Mouse (Mus musculus): Measurements from ENCODE around the gene Timp3.
A peak's percentile ranks its signal among the peaks of the same experiment; 100 is the strongest.
"Not testable (repeated sequence)": the region's sequence is repeated elsewhere in the genome, so short reads cannot be mapped to it uniquely, and the experiment has no call there.

Timp3 gene

DNA sequence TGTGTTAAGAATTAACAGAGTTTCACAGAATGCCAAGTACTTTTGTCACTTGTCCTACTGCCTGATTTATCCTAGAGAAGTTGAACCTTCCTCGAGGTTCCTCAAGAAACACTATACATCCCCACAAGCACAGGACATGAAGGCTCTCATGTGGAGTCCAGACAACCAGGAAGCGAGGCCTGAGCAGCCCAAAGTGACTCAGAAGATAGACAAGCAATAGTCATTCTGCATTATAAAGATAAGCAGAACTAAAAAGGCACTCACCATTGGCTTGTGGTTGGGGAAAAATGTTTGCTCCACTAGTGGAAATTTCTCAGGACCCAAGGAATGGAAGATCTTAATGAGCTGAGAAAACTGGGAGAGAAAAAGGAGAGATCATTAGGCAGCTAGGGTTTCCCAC lies 51.1 kb downstream of the Timp3 start:
- no peak for DNase-seq (ENCODE audit: low spot score in 2 of 2)

DNA sequence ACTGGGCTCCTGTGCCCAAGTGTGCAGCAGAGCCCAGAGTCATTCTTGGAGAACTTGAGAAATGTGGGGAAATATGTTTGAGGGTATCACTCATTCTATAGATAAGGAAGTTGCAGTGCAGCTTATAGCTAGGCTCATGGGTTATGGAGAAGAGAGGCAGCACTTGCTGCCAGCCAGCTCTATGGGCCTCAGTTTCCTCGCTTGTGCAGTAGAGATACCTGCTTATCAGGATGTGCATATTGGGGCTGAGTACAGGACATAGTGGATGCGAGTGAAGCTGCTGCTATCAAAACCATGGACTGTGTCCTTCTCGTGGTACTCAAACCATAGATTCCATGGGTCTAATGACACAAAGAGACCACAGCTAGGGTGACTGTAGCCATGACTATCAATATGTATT lies 52.3 kb downstream of the Timp3 start:
- DNase-seq (ENCODE audit: low spot score in 2 of 2) = no peak

DNA sequence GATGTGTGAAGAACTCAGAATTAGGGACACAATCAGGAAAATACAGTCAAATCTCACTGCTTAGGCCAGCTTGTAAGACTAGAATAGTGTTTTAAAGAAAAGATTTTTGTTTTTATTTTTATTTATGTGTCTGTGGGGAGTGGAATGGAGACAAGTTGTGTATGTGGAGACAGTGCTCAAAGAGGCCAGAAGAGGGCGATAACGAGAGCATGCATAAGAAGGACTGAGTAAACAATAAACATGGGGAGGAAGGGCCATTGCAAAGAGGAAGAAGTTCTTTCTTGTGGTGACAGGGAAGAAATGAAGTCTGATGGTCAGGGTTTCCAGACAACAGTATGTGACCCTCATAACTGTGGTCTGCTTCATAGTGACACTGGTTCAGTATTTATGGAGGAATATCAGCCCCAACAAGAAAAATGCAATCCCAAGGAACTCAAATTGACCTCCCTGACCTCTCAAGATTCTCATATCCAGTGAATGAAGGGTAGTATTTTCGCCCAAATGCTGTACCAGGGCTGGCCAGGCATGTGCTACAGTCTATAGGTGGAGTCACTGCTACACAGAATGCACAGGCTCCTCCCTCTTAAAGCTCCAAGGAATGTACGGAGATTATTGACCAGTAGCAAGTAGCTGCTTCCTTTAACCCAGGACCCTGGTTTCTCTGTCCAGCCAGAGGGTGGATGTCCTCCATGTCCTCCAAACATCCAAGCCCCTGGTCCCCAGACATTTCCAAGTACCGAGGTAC lies 56.8 kb downstream of the Timp3 start:
- DNase-seq (ENCODE audit: low spot score in 2 of 2) = peak in 1 of 2 experiments; percentile 11

DNA sequence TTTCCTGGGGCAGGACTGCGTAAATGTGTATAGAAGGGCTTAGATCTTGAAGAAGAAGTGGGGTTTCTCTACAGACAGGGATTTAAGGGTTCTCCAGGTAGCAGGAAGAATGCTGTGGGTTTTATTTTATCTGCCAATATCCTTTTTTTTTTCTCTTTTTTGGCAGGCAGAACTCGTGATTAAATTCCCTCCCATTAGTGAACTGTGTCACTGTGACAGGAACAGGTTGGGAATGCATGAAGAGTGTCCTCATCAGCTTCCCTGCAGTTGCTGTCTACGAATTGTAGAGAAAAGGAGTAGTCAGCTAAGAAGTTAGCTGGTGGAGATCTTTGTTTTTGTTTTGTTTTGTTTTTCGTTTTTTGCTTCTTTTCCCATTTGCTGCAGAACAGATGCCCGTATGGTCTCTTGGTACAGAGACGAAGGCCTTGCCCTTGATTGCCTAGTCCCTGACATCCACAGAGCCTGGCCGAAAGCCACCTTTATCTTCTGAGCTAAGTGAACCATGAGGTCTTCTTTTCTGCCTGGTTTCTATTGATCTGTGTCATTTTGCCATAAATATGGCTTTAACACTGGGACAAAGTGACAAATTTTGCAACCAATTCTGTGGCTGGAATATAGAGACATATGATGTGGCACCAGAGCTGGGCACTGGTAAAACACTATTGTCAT lies 58.3 kb downstream of the Timp3 start:
- DNase-seq (ENCODE audit: low spot score in 2 of 2) = no peak

DNA sequence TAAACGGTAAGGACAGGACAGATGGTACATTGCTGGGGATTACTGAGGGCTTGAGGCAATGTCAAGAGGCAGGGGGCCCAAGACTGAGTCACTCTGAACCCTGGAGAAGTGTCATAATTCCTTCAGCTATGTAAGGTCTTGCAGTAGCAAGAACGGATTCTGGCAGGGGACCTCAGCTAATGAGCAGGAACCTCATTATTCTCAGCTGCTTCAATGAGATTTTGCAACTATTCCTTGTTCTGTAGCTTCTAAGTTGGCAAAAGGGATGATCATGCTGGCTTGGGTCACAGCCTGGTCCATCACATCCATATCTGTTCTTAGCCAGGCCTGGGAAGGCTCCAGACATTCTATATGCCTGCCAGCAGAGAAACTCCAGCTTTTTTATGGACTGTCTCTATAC lies 59.0 kb downstream of the Timp3 start:
- DNase-seq (ENCODE audit: low spot score in 2 of 2) = no peak

DNA sequence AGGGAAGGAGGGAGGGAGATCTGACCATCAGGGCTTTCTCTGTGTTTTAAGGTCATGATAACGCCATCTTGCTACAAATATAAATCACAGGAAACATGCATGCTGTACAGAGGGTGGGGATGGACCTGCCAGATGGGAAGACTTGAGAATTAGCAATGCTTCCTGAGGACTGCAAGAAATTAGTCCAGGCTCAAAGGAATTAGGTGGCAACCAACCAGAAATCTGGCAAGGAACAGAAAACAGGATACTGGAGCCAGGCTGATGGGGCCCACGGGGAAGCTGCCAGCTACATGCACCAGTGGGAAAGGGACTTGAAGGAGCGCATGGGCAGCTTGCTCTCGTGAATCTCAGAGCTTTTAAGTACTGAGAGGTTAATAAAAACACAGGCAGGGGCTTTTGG lies 59.5 kb downstream of the Timp3 start:
- no peak for DNase-seq (ENCODE audit: low spot score in 2 of 2)

DNA sequence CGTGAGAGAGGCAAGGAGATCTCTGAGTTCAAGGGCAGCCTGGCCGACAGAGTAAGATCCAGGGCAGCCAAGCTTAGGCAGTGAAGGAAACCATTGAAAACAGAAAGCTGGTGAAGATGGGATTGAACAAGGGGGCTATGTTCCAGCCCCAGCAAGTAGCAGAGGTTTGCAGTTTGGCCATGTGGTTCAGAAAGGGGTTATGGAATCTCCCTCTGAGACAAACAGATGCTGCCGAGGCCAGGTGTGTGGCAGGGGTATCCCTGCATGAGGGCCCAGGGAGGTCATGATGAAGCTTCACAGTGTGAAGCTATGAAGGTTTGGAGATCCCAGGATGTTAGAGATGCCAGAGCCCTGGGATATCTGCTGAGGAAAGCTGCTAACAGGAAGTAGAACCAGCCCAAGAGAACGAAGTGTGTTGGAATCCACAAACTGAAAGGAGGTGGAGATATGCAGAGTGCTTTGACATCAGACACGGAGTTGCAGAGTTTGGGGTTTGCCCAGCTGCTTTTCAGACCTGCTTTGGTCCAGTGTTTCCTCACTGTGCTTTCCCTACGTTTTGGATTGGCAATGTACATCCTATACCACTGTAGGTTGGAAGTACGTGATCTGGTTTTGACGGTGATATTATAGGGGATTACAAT lies 63.6 kb downstream of the Timp3 start:
- no peak for DNase-seq (ENCODE audit: low spot score in 2 of 2)

DNA sequence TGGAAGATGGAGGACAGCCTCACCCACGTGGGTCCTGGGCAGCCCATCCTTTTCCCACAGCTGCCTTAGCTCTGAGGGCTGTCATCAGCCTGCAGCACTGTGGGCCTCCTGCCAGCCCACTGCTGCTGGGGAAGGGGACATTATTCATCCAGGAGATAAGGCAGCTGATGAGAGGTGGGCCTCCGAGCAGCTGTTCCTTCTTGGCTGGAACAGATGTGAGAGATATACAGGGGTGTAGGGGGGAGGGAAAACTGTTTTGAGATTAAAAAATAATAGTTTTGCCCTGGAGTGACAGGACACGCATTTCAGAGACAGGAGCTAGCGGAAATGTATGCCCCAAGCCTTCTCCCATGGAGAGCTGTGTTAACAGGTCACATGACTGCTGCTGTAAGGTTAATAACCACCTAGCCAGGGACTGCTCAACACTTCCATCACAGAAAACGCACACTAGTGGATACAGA lies 65.5 kb downstream of the Timp3 start:
- no peak for DNase-seq (ENCODE audit: low spot score in 2 of 2)

DNA sequence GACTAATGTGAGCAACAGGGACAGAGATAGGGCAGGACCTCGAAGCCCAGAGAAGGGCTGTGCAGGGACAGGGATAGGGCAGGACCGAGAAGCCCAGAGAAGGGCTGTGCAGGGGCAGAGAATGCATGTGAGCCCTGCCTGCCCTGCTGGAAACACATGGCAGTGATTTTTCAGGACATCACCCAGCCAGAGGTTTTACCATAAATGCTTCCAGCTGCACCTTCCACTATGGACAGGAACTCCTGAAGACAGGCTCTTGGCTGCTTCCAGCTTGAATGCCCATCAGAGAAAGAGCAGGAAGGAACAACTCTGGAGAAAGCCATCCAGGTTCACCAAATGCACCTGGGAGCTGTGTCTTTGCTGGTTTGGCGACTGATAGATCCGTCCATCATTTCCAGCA lies 67.2 kb downstream of the Timp3 start:
- no peak for DNase-seq (ENCODE audit: low spot score in 2 of 2)

DNA sequence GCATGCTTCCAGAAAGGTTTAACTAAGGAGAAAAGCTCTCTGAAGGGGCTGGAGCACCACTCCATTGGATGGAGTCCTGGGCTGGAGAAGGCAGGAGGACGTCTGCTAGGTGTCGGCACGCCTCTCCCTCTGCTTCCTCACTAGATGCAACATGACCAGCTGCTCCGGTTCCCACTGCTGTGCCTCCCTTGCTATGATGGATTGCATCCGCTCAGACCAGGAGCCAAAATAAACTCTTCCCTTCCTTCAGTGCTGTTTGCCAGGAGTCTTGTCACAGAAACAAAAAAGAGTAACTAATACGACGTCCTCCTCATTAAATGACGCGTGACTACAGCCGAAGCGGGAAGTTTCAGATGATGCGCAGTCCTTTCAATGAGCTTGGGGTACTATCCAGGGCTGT lies 68.6 kb downstream of the Timp3 start:
- DNase-seq (ENCODE audit: low spot score in 2 of 2) = no peak

DNA sequence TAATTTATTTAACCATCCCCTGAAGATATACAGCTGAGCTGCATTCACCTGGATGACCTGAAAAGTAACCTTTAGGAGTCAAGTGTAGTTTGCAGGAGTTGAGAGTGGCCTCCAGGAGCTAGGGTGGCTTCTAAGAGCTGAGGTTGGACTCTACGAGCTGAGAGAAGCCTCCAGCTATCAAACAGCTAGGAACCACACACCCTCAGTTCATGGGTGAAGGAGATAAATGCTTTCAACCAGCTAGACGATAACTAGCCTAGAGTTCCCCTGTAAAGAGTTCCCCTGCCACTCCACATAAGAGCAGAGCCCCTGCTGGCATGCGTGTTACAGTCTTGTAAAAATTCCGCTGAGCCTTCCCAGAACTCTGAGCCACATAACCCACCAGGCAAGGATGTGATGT lies 69.2 kb downstream of the Timp3 start:
- no peak for DNase-seq (ENCODE audit: low spot score in 2 of 2)

DNA sequence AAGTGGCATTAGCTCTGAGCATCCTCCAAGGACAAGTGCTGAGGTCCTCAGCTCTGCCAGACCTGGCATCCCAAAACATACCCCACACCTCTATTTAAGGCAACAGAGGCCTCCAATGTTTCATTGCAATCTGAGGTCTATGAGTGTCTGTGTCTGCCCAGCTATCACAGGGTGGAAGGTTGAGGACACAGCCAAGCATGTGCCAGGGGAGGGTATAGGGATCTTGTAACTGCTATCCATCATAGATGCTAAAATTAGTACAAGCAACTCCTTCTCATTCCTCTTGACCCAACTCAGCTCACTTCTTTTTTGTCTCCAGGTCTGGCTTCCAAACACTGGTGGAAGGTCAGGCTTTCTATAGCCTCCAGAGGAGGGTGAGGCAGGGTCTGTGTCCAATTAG lies 71.4 kb downstream of the Timp3 start:
- DNase-seq (ENCODE audit: low spot score in 2 of 2) = no peak

DNA sequence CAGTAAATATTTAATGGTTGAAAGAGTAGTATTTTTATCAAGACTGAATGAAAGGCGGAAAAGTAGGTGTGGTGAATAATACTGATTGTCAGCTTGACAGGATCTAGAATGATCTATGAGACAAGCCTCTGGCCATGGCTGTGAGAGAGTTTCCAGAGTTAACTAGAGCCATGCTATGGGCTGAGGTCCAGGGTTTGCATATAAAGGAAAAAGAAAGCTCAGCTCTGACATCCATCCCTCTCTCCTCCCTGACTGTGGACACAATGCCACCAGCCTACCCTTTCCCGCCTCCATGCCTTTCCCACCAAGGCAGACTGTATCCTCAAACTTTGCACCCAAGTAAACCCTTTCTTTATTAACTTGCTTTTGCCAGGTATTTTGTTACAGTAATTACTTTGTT lies 73.9 kb downstream of the Timp3 start:
- no peak for DNase-seq (ENCODE audit: low spot score in 2 of 2)

DNA sequence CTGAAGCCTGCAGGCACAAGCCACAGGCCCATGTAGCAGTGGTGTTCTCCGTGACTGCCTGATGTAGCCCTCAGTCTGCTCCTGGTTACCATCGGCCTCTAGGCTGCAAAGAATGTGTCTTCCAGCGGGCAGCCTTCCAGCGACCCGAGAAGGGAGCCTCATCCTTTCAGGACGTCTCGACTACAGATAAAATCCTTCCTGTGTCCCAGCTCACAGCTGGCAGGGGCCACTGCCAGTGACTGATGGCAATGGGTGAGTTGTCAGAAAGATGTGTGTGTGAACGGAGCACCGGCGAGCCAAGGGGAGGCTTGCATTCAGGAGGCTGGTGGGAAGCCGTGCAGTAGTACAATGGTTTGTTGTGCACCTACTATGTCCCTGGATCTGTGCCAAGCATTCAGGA lies 75.7 kb downstream of the Timp3 start:
- DNase-seq (ENCODE audit: low spot score in 2 of 2) = no peak

DNA sequence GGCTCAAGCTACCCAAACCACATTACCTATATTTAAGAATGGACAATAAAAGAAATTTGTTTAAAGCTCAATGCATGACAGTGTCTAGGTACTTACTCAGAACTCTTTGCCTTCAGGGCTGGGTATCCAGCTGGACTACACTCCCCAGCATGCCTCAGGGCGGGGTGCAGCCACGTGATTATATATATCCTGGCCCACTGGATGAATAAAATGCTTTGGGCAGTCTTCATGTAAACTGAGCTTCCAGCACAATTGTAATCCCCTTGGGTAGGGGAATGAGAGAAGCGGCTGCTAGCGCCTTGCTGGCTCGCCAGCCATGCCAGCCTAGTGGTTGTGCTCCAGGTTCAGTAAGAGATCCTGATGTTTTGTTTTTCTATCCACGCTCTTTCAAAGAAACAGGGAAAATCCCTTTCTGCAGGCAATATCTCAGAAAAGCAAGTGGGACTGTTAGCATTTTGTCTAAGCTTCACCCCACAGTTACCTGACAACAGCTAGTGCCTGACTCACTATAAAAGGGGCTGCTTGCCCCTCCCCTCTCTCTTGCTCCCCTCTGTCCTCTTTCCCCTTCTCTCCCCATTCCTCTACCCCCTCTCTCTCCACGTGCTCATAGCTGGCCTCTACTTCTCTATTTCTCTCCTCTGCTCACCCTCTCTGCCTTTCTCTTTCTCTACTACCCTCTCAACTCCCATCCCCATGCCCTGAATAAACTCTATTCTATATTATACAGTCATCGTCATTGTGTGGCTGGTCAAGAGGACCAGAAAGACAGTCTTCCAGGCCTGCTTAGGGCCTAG lies 76.4 kb downstream of the Timp3 start:
- DNase-seq (ENCODE audit: low spot score in 2 of 2) = no peak

DNA sequence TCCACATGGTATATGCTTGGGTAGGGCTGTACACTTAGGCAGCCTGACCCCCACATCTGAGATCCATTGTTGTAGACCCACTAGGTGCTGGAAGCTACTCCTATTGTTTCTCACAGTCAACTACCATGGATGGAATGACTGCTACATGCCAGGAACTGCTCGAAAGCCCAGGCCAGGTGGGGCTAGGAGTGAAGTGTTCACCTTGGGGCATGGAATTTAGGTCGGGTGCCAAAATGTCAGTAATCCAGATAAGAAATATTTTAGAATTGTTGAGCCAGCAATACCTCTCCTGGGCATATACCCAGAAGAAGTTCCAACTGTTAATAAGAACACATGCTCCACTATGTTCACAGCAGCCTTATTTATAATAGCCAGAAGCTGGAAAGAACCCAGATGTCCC lies 78.6 kb downstream of the Timp3 start:
- DNase-seq (ENCODE audit: low spot score in 2 of 2) = not testable (repeated sequence)

DNA sequence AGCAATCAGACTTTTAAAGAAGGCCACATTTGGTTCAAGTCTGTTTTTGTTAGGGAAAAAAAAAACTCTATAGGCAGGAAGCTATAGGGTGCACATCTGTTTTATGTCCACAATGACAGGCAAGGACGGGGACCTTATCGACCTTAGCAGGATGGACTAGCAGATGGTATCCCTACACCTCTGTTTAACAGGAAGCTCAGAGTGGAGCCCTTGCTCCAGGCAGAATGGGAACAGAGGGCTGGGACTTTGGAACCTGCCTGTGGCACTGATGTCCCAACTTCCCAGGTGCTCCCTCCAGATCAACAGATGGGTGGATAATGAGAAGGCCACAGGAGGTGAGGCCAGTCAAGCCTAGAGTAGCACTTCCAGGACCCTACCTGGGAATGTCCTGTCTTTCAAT lies 80.5 kb downstream of the Timp3 start:
- no peak for DNase-seq (ENCODE audit: low spot score in 2 of 2)

DNA sequence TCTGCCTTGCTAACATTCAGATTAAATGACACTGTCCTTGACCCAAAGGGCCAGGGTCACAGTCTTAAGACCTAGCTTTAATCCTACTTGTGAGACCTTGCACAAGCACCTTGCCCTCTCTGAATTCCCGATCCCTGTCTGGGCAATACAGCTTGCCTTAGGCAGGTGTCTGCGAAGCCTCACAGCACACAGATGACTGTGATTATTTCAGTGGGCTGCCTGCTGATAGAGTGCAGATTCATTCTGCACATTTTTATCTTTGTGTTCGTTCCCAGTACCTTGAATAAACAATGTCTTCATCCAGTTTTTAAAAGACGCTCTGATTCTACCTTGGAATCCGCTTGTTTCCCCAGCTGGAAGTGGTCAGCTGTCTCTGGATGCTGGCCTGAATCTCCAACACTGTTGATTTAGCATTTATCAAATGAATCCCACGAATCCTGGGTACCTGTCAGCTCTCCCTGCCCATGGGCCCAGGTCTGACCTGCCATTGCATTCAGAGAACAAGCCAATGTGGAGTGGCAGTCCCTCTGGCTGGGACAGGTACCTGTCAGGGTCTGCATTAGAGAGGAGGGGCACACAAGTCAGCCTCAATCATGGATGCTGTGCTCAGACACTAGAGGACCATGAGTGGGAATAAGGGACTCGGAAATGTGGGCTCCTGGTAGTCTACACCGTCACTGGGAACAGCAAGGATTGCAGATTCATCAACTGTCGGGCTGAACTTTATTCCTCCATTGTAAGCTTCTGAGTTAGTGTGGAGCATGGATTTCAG lies 81.2 kb downstream of the Timp3 start:
- no peak for DNase-seq (ENCODE audit: low spot score in 2 of 2)

DNA sequence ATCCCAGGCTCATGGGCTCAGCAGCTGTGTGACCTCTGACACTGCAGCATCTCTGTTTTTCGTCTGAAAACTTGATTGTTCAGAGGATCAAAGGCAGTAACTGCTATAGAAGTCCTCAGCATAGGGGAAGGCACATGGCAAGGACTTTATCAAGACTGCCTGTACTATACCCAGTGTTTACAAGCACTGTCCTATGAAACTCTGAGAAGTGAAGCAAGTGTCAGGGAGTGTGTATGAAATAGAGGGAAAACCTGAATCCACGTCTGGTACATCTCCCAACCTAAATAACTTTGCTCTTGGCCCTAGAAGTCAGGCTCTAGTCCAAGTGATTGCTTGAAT lies 81.7 kb downstream of the Timp3 start:
- no peak for DNase-seq (ENCODE audit: low spot score in 2 of 2)

DNA sequence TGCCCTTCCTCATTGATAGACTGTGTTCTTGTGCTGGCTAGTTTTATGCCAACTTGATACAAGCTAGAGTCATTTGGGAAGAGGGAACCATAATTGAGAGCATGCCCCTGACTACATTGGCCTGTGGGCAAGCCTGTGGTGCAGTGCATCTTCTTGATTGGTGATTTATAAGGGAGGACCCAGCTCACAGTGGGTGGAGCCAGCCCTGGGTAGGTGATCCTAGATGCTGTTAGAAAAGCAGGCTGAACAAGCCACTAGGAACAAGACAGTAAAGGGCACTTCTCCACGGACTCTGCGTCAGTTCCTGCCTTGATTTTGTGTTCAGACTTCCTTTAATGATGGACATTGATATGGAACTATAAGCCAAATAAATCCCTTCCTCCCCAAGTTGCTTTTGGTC lies 84.5 kb downstream of the Timp3 start:
- no peak for DNase-seq (ENCODE audit: low spot score in 2 of 2)

DNA sequence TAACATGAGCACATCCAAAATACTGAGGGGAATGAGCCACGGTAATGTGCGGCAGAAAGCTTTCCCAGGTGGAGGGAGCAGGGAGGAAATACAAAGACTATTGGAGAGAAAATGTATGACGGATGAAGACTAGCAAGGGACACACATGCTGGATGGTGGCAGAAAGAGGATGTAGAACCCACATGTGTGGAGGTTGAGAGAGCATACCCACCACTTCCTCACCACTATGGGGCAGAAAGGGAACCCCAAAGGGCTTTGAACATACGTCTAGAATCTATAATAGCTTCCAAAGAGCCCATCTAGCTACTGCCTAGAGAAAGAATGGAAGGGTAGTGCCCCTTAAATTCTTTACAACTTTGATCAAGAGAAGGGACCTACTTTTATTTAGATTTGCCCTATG lies 85.5 kb downstream of the Timp3 start:
- peak in 1 of 2 experiments; percentile 8 for DNase-seq (ENCODE audit: low spot score in 2 of 2)

DNA sequence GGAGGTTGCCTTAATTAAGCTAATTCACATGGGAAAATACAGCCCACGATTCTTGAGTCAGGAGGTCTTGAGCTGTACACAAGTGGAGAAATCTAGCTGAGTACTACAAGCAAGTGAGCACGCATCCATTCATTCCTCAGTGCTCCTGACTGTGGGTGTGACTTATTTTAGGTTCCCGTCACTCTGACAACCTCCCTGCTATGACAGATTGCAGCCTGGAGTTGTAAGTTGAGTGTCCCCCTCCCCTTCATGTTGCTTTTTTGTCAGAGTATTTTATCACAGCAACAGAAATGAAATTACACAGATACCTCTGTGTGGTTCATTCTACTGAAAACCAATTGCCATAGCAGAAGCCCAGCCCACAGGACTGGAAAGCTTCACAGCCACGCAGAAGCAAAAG lies 86.1 kb downstream of the Timp3 start:
- DNase-seq (ENCODE audit: low spot score in 2 of 2) = no peak

Measured in thymus, postnatal 10 days (tissue).